Mouse (Mus musculus) hindbrain, embryonic 12.5 days (tissue): ENCODE measurements around the gene Mcm2. TPM values are rescaled to one million over a fixed set of nuclear protein-coding genes. Genes with fewer than 3 reads are reported as not detected.

Source experiments
- ATAC-seq: fragments of 200-750 bp; cut with Nextera tagmentation; 2 replicates; pipeline ENCODE4 v1.8.0; 2017; ENCODE audit warnings: moderate TSS enrichment; ENCODE audit not compliant: low FRiP score
- H3K27ac ChIP-seq: fragments of 300-500 bp; sonication (generic); 2 replicates; pipeline ENCODE4 v1.5.1; 2016; ENCODE audit warnings: mild to moderate bottlenecking
- H3K27me3 ChIP-seq: fragments of 300-500 bp; sonication (generic); 2 replicates; pipeline ENCODE4 v1.6.1; 2016; ENCODE audit warnings: mild to moderate bottlenecking
- H3K36me3 ChIP-seq: fragments of 300-500 bp; sonication (generic); 2 replicates; pipeline ENCODE4 v1.6.1; 2016; ENCODE audit warnings: mild to moderate bottlenecking
- H3K4me1 ChIP-seq: fragments of 300-500 bp; sonication (generic); 2 replicates; pipeline ENCODE4 v1.6.1; 2016
- H3K4me2 ChIP-seq: fragments of 300-500 bp; sonication (generic); replicated peaks from 2 replicates; pipeline ENCODE4 v1.6.1; 2016; ENCODE audit warnings: mild to moderate bottlenecking
- H3K4me3 ChIP-seq: fragments of 300-500 bp; sonication (generic); 2 replicates; pipeline ENCODE4 v1.5.1; 2016; ENCODE audit warnings: mild to moderate bottlenecking
- H3K9ac ChIP-seq: fragments of 300-500 bp; sonication (generic); 2 replicates; pipeline ENCODE4 v1.6.1; 2016; ENCODE audit warnings: mild to moderate bottlenecking, moderate library complexity
- H3K9me3 ChIP-seq: fragments of 300-500 bp; sonication (generic); replicated peaks from 2 replicates; pipeline ENCODE4 v1.6.1; 2016; ENCODE audit warnings: mild to moderate bottlenecking
- WGBS: fragments of 180-500 bp; shearing (Covaris S2); methylation state at CpG from one replicate; pipeline ENCODE4 v1.1.7; 2016; 5-methylcytosine and 5-hydroxymethylcytosine counted together
- polyA plus RNA-seq: library from polyadenylated mRNA; unstranded; fragments of >200 nt; fragmentation: Nextera tagmentation; extraction: Ambion mirVana; gene quantifications from 2 replicates; pipeline ENCODE4 v1.2.1, GENCODE M21; 2016

Gene Mcm2
- polyA plus RNA-seq, 1 experiment from 2014 or later, result 130 TPM

- Histone ChIP-seq H3K27ac (no peak overlapping the region), H3K27me3 (no peaks in the 10 kb centered on the region), H3K4me1 (0 out of 2 replicates have a peak, but pooled peaks cover 8% of the 10 kb centered on the region), H3K9ac (no peak overlapping the region), H3K36me3 (peaks cover 74% of the 10 kb centered on the region), H3K4me2 (no peak overlapping the region), H3K4me3 (no peak overlapping the region), H3K9me3 (no peaks in the 10 kb centered on the region)
- ATAC-seq, result no peak
- 94% methylated on average over 17 of the region's 17 CpGs for WGBS
Measured at GRCm38 (mm10) chr6:88884690-88885089, 13.9 kb downstream of the Mcm2 start.

GRCm38 (mm10) chr6:88884195-88884594, 14.4 kb downstream of the Mcm2 start:
- Histone ChIP-seq H3K27ac (no peak overlapping the region), H3K9me3 (no peaks in the 10 kb centered on the region), H3K36me3 (peaks cover 69% of the 10 kb centered on the region), H3K27me3 (no peaks in the 10 kb centered on the region), H3K4me2 (no peak overlapping the region), H3K4me1 (0 out of 2 replicates have a peak, but pooled peaks cover 8% of the 10 kb centered on the region), H3K4me3 (no peak overlapping the region), H3K9ac (no peak overlapping the region)
- WGBS, result 96% methylated on average over 10 of the region's 10 CpGs
- no peak for ATAC-seq

- no peaks in the 10 kb centered on the region for H3K9me3 ChIP-seq
- H3K4me3 ChIP-seq, result no peak overlapping the region
- H3K9ac ChIP-seq, result no peak overlapping the region
- no peak for ATAC-seq
- H3K27ac ChIP-seq, result peak overlapping the region; percentile 44; the same call in 1 of the 2 replicates
- peaks cover 42% of the 10 kb centered on the region for H3K36me3 ChIP-seq
- H3K4me1 ChIP-seq, result 0 out of 2 replicates have a peak, but pooled peaks cover under 1% of the 10 kb centered on the region
- no peak overlapping the region for H3K4me2 ChIP-seq
- H3K27me3 ChIP-seq, result no peaks in the 10 kb centered on the region
- WGBS, result 72% methylated on average over 7 of the region's 7 CpGs
Measured at GRCm38 (mm10) chr6:88881334-88881733, 17.2 kb downstream of the Mcm2 start.

GRCm38 (mm10) chr6:88879471-88879870, 19.1 kb downstream of the Mcm2 start:
- WGBS, result 69% methylated on average over 4 of the region's 4 CpGs
- no peaks in the 10 kb centered on the region for H3K9me3 ChIP-seq
- no peak overlapping the region for H3K4me3 ChIP-seq
- no peak overlapping the region for H3K9ac ChIP-seq
- no peaks in the 10 kb centered on the region for H3K4me1 ChIP-seq
- H3K4me2 ChIP-seq, result no peak overlapping the region
- ATAC-seq, result no peak
- H3K27ac ChIP-seq, result no peak overlapping the region
- H3K27me3 ChIP-seq, result 0 out of 2 replicates have a peak, but pooled peaks cover 5% of the 10 kb centered on the region
- peaks cover 25% of the 10 kb centered on the region for H3K36me3 ChIP-seq

- peak; percentile 61 for ATAC-seq
- Histone ChIP-seq H3K27me3 (0 out of 2 replicates have a peak, but pooled peaks cover 5% of the 10 kb centered on the region), H3K9me3 (no peaks in the 10 kb centered on the region), H3K4me1 (peaks cover 39% of the 10 kb centered on the region), H3K4me2 (peak within 1 kb of the TSS; percentile 86), H3K4me3 (peak within 1 kb of the TSS; percentile 89), H3K36me3 (no peaks in the 10 kb centered on the region), H3K27ac (peak within 1 kb of the TSS; percentile 94), H3K9ac (peak within 1 kb of the TSS; percentile 97)
- WGBS, result 7% methylated on average over 50 of the region's 63 CpGs
Measured at GRCm38 (mm10) chr6:88874868-88875508, 23.6 kb downstream of the Mcm2 start, which contains the start of gene Podxl2. TSS of gene Podxl2 (minus strand) at chr6:88875044.

GRCm38 (mm10) chr6:88873965-88874867, 24.4 kb downstream of the Mcm2 start:
- 2% methylated on average over 73 of the region's 74 CpGs for WGBS
- Histone ChIP-seq H3K4me1 (peaks cover 46% of the 10 kb centered on the region), H3K36me3 (no peaks in the 10 kb centered on the region), H3K27me3 (0 out of 2 replicates have a peak, but pooled peaks cover 5% of the 10 kb centered on the region), H3K4me2 (peak overlapping the region; percentile 86), H3K27ac (peak overlapping the region; percentile 94), H3K4me3 (peak overlapping the region; percentile 89), H3K9me3 (no peaks in the 10 kb centered on the region), H3K9ac (peak overlapping the region; percentile 97)
- peak; percentile 35 for ATAC-seq

- ATAC-seq, result peak; percentile 49
- H3K4me1 ChIP-seq, result peaks cover 46% of the 10 kb centered on the region
Measured at GRCm38 (mm10) chr6:88872811-88873210, 25.8 kb downstream of the Mcm2 start.

GRCm38 (mm10) chr6:88871546-88871945, 27.0 kb downstream of the Mcm2 start:
- Histone ChIP-seq H3K4me3 (no peak overlapping the region), H3K27me3 (0 out of 2 replicates have a peak, but pooled peaks cover 5% of the 10 kb centered on the region), H3K9ac (no peak overlapping the region), H3K4me1 (peaks cover 46% of the 10 kb centered on the region), H3K9me3 (no peaks in the 10 kb centered on the region), H3K36me3 (0 out of 2 replicates have a peak, but pooled peaks cover 3% of the 10 kb centered on the region), H3K4me2 (peak overlapping the region; percentile 86), H3K27ac (peak overlapping the region; percentile 94)
- peak; percentile 32 for ATAC-seq
- 35% methylated on average over 8 of the region's 8 CpGs for WGBS

More at GRCm38 (mm10) chr6:88872811-88873210, 25.8 kb downstream of the Mcm2 start:
- 23% methylated on average over 7 of the region's 7 CpGs for WGBS
- H3K27me3 ChIP-seq, result 0 out of 2 replicates have a peak, but pooled peaks cover 5% of the 10 kb centered on the region
- H3K36me3 ChIP-seq, result no peaks in the 10 kb centered on the region
- H3K4me2 ChIP-seq, result peak overlapping the region; percentile 86
- peak overlapping the region; percentile 89 for H3K4me3 ChIP-seq
- no peaks in the 10 kb centered on the region for H3K9me3 ChIP-seq
- peak overlapping the region; percentile 94 for H3K27ac ChIP-seq
- H3K9ac ChIP-seq, result peak overlapping the region; percentile 97

- Histone ChIP-seq H3K9me3 (no peaks in the 10 kb centered on the region), H3K27me3 (0 out of 2 replicates have a peak, but pooled peaks cover under 1% of the 10 kb centered on the region), H3K4me1 (peaks cover 46% of the 10 kb centered on the region), H3K27ac (0 out of 2 replicates have a peak overlapping the region, but pooled peaks have one; percentile 94), H3K9ac (no peak overlapping the region), H3K4me2 (peak overlapping the region; percentile 86; the same call in 1 of the 2 replicates), H3K4me3 (no peak overlapping the region), H3K36me3 (0 out of 2 replicates have a peak, but pooled peaks cover 3% of the 10 kb centered on the region)
- ATAC-seq, result no peak
- 44% methylated on average over 4 of the region's 4 CpGs for WGBS
Measured at GRCm38 (mm10) chr6:88870594-88870993, 28.0 kb downstream of the Mcm2 start.

- H3K9ac ChIP-seq, result no peak overlapping the region
Measured at GRCm38 (mm10) chr6:88869459-88869858, 29.1 kb downstream of the Mcm2 start.

GRCm38 (mm10) chr6:88865704-88866103, 32.9 kb downstream of the Mcm2 start:
- peaks cover 44% of the 10 kb centered on the region for H3K36me3 ChIP-seq
- 87% methylated on average over 7 of the region's 7 CpGs for WGBS

More at GRCm38 (mm10) chr6:88869459-88869858, 29.1 kb downstream of the Mcm2 start:
- Histone ChIP-seq H3K9me3 (no peaks in the 10 kb centered on the region), H3K4me2 (no peak overlapping the region), H3K4me1 (peaks cover 46% of the 10 kb centered on the region), H3K4me3 (no peak overlapping the region), H3K27ac (no peak overlapping the region), H3K27me3 (no peaks in the 10 kb centered on the region), H3K36me3 (peaks cover 9% of the 10 kb centered on the region)
- 85% methylated on average over 7 of the region's 7 CpGs for WGBS
- ATAC-seq, result no peak

GRCm38 (mm10) chr6:88860914-88861313, 37.7 kb downstream of the Mcm2 start:
- ATAC-seq, result no peak
- no peak overlapping the region for H3K4me3 ChIP-seq
- 0 out of 2 replicates have a peak, but pooled peaks cover 2% of the 10 kb centered on the region for H3K9me3 ChIP-seq
- WGBS, result 14% methylated on average over 2 of the region's 2 CpGs
- peaks cover 62% of the 10 kb centered on the region for H3K36me3 ChIP-seq
- H3K27ac ChIP-seq, result no peak overlapping the region
- no peaks in the 10 kb centered on the region for H3K27me3 ChIP-seq
- peaks cover 3% of the 10 kb centered on the region; the same call in 1 of the 2 replicates for H3K4me1 ChIP-seq
- H3K9ac ChIP-seq, result no peak overlapping the region
- H3K4me2 ChIP-seq, result no peak overlapping the region

More at GRCm38 (mm10) chr6:88865704-88866103, 32.9 kb downstream of the Mcm2 start:
- no peak for ATAC-seq
- H3K27me3 ChIP-seq, result no peaks in the 10 kb centered on the region
- H3K9ac ChIP-seq, result no peak overlapping the region
- 0 out of 2 replicates have a peak, but pooled peaks cover 2% of the 10 kb centered on the region for H3K9me3 ChIP-seq
- no peak overlapping the region for H3K27ac ChIP-seq
- H3K4me3 ChIP-seq, result no peak overlapping the region
- no peak overlapping the region for H3K4me2 ChIP-seq
- H3K4me1 ChIP-seq, result peaks cover 14% of the 10 kb centered on the region
